Mouse (Mus musculus) left cerebral cortex, adult 6 months (tissue): Measurements from ENCODE around the gene Olfr684. TPM values are rescaled to one million over a fixed set of nuclear protein-coding genes. Genes with fewer than 3 reads are reported as not detected.

Experiments
- long read RNA-seq, 2 experiments: library from polyadenylated mRNA; unstranded; transcript quantifications; one replicate each; pipeline ENCODE4 v2.0.0; 2019 to 2020
- polyA plus RNA-seq: library from polyadenylated mRNA; unstranded; fragments of <200 nt; fragmentation: Nextera tagmentation; gene quantifications from 2 replicates; pipeline ENCODE4 v1.2.3, GENCODE M21; 2021

Olfr684 gene
- not detected in 2 replicates for polyA plus RNA-seq
- long read RNA-seq, experiment 1: 0 reads
- long read RNA-seq, experiment 2: 0 reads

DNA sequence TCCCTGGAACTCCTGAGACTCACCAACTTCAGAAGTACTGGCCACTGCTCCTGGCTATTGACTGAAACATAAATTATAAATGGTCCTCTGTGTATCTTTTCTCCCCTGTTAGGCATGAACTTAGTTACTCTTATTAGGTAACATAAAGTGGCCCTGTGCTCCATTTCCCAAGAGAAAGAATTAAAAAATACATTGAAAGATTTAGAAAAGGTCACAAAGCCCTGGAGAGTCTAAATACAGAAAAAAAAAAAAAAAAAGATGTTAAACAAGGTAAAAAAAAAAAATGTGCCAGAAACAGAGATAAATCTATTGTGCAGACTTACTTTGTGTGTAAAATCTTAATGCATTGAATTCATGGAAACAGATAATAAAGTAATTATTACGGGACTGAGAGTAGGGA is at the start of gene Olfr684:
TSS of gene Olfr684 (minus strand) at position 101 of the 400 bp plus-strand sequence.

DNA sequence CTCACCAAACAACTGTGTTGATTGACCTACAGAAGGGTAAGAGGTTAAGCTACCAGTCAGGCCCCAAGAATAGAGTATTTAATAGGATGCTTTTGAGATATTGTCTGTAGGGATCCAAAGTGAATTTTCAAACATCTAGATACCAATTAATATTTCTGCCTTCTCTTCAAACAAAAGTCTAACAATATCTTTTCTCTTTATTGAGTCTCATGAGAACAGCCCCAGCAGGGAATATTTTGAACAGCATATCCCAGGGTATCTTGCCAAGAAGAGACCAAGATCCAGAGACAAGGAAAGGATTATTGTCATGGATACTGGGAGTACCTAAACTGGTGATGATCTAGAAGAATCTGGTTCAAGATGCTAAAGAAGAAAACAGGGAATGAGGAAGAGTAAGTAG is 43.9 kb upstream of the Olfr684 start, which contains the start of gene Olfr686:
TSS of gene Olfr686 (minus strand) at position 101 of the 400 bp plus-strand sequence.

GRCm38 (mm10) chr7:105185912-105186311 is 22.5 kb upstream of the Olfr684 start, which contains the start of gene Olfr685:
Gene Olfr685 (minus strand): TSS chr7:105186012.

GRCm38 (mm10) chr7:105146912-105147311 is 16.5 kb downstream of the Olfr684 start, which contains the start of gene Olfr683:
Gene Olfr683 (minus strand): TSS chr7:105147012.

DNA sequence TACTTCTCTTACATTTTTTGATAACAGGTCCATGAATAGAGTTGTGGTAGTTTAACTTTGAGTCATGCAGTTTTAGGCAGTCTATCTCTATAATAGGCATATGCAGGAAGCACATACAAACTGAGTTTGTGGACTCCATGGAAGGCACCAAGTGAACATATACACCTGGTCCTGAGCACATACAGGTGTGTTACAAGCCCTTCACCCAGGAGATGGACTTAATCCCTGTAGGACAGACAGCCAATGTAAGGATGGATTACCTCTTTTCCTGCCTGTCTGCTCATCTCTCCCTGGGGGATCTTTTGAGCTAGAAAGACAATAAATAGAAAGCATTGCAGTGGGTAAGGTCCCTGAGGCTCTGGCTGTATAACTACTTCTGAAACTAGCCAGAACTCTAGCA is 46.9 kb downstream of the Olfr684 start, which contains the start of gene Olfr681:
TSS of gene Olfr681 (plus strand) at position 301 of the 400 bp plus-strand sequence.

Other genes with a start within 250 kb of the Olfr684 start
- gene Olfr667, start 242.2 kb downstream of the Olfr684 start, polyA plus RNA-seq: not detected in 2 replicates
- not detected in 2 replicates for gene Olfr668, start 235.6 kb downstream of the Olfr684 start, polyA plus RNA-seq
- gene Olfr669, start 229.4 kb downstream of the Olfr684 start, polyA plus RNA-seq: not detected in 2 replicates
- not detected in 2 replicates for gene Olfr670, start 201.0 kb downstream of the Olfr684 start, polyA plus RNA-seq
- gene Olfr671, start 184.5 kb downstream of the Olfr684 start, polyA plus RNA-seq: not detected in 2 replicates
- gene Olfr672, start 161.6 kb downstream of the Olfr684 start, polyA plus RNA-seq: not detected in 2 replicates
- gene Olfr675, start 135.2 kb downstream of the Olfr684 start, polyA plus RNA-seq: not detected in 2 replicates
- not detected in 2 replicates for gene Olfr676, start 131.0 kb downstream of the Olfr684 start, polyA plus RNA-seq
- not detected in 2 replicates for gene Olfr677, start 112.3 kb downstream of the Olfr684 start, polyA plus RNA-seq
- not detected in 2 replicates for gene Olfr678, start 99.2 kb downstream of the Olfr684 start, polyA plus RNA-seq
- gene Olfr679, start 82.4 kb downstream of the Olfr684 start, polyA plus RNA-seq: not detected in 2 replicates
- not detected in 2 replicates for gene Olfr680-ps1, start 70.8 kb downstream of the Olfr684 start, polyA plus RNA-seq
- not detected in 2 replicates for gene Olfr681, start 46.8 kb downstream of the Olfr684 start, polyA plus RNA-seq
- gene Olfr683, start 16.6 kb downstream of the Olfr684 start, polyA plus RNA-seq: not detected in 2 replicates
- gene Olfr685, start 22.4 kb upstream of the Olfr684 start, polyA plus RNA-seq: not detected in 2 replicates
- gene Olfr686, start 43.8 kb upstream of the Olfr684 start, polyA plus RNA-seq: not detected in 2 replicates
- not detected in 2 replicates for gene Olfr688, start 124.4 kb upstream of the Olfr684 start, polyA plus RNA-seq
- not detected in 2 replicates for gene Olfr689, start 147.5 kb upstream of the Olfr684 start, polyA plus RNA-seq
- not detected in 2 replicates for gene Olfr690, start 170.5 kb upstream of the Olfr684 start, polyA plus RNA-seq
- gene Olfr691, start 178.6 kb upstream of the Olfr684 start, polyA plus RNA-seq: not detected in 2 replicates
- gene Olfr692, start 204.6 kb upstream of the Olfr684 start, polyA plus RNA-seq: not detected in 2 replicates
- not detected in 2 replicates for gene Gm5901, start 211.4 kb upstream of the Olfr684 start, polyA plus RNA-seq
- 37.5 and 41.9 TPM in 2 replicates for gene Fam160a2, start 236.4 kb upstream of the Olfr684 start, polyA plus RNA-seq
- 0.33 and 0.43 TPM in 2 replicates for gene Cnga4, start 240.9 kb upstream of the Olfr684 start, polyA plus RNA-seq